Mouse (Mus musculus) central nervous system, embryonic 11.5 days (tissue): ENCODE measurements around the gene Dis3l2. TPM values are rescaled to one million over a fixed set of nuclear protein-coding genes. Genes with fewer than 3 reads are reported as not detected.

ENCODE experiments used
- polyA plus RNA-seq: library from polyadenylated mRNA; depleted of rRNA; stranded (reverse); fragments of >200 nt; gene quantifications from 2 replicates; pipeline ENCODE4 v1.2.3, GENCODE M21; 2012; rRNA removed

Dis3l2 gene
- 24.6 and 27.3 TPM in 2 replicates for polyA plus RNA-seq

DNA sequence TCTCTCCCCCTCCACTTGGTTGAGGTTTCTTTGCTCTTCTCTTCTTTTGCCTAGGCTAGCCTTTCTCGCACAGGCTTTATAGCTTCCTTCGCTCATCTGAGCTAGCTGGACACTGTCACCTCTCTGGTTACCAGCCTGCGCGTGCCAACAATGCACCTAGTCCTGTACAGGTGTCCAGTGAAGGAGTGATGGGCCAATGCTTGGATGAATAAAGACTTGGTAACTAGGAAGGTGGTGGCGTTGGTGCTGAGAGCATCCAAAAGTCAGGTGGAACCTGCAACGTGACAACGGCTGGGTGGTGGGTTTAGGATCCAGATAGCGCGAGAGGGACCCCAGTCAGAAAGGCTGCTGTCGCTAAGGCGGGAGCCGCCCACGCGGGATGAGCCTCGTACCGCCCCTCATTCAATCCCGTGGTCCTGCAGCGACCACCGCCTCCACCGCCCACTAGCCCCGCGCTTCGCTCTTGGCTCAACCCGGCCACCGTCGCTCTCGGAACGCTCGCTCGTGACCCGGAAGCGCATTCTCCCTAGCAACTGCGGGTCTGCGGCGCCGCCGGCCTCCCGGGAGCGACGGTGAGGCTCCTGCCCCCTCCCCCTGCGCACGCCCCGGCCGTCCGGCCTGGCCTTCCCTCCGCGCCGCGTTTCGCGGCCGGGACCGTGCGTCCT is at the start of gene Dis3l2:
TSS of gene Dis3l2 (plus strand) at position 509 of the 665 bp plus-strand sequence.

DNA sequence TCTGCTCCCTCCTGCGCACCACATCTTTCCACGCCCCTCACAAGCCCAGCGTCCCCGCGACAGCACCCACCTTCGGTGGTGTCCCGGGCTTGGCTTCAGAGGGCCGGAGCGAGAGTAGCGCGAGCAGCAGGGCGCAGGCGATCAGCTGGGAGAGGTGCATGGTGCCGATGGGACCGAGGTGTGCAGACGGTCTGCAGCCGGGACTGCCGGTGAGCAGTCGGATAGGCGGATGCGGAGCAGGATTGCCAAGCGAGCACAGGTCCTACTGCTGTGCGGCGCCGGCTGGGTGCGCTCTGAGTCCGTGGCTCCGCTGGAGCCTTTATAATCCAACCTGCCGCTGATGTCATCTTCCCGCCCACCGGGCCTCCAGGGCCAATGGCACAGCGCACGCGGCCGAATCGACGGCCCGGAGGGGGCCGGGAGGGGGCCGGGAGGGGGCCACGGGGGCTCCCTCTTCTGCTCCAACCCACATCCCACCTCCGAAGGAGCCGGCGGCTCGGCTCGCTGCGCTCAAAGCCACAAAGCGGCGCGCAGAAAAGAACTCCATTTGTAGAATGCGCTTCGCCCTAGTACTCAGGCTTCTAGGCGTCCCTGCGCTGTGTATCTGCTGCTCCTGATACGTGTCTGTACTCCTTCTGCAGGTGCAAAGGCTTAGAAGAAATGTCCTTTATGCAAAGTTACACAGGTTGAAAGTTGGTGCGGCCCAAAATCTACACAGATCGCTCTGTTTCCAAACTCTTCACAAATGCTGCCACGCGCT is 33.1 kb upstream of the Dis3l2 start, which contains the start of gene Nppc:
TSS of gene Nppc (minus strand) at position 293 of the 760 bp plus-strand sequence.

DNA sequence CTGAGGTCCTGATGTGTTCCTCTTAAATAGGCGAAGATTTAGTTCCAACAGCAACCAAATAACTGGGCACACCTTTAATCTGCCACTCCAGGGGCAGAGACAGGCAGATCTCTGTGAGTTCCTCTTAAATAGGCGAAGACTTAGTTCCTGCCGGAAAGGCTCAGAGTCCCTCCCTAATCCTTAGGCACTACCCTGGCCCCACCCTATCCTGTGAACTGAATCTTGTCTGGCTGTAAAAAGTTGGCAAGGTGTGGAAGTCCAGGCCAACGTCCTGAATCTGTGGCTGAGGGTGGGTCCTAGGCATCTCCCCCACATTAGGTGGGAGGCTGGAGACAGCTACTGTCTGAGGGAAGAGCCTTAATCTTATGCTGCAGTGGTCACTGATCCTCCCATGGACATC is 386.2 kb downstream of the Dis3l2 start, which contains the start of gene Alppl2:
TSS of gene Alppl2 (minus strand) at position 101 of the 400 bp plus-strand sequence.

Other genes starting within 250 kb of the Dis3l2 start
- 4,745 and 9,351 TPM in 2 replicates for gene Ptma, start 177.1 kb upstream of the Dis3l2 start, polyA plus RNA-seq
- gene Pde6d, start 121.2 kb upstream of the Dis3l2 start, polyA plus RNA-seq = 55.6 and 63.1 TPM in 2 replicates
- gene Cops7b, start 120.9 kb upstream of the Dis3l2 start, polyA plus RNA-seq = 51.9 and 65.0 TPM in 2 replicates
- 0.29 and 1.7 TPM in 2 replicates for gene Nppc, start 33.2 kb upstream of the Dis3l2 start, polyA plus RNA-seq